Mouse (Mus musculus) heart, adult 2 months (tissue): ENCODE measurements around the gene Pgrmc1.
"Not testable (repeated sequence)": the region's sequence is repeated elsewhere in the genome, so short reads cannot be mapped to it uniquely, and the experiment has no call there.

Source experiments
- CTCF ChIP-seq: fragments of 200-600 bp; IDR thresholded peaks from 2 replicates; pipeline ENCODE4 v1.8.1; 2022; ENCODE audit warnings: antibody characterized with exemption, mild to moderate bottlenecking, moderate library complexity
- EP300 ChIP-seq: fragments of 200-500 bp; IDR thresholded peaks from 2 replicates; pipeline ENCODE4 v1.6.1; 2011; ENCODE audit warnings: low read depth, low read length, control low read depth; ENCODE audit not compliant: insufficient read depth

GRCm38 (mm10) chrX:36596483-36597120 is 1.4 kb upstream of the Pgrmc1 start:
- TF ChIP-seq CTCF, EP300: not testable (repeated sequence)
